Mouse (Mus musculus): Measurements from ENCODE around the gene Mad1l1. TPM values are rescaled to one million over a fixed set of nuclear protein-coding genes. Genes with fewer than 3 reads are reported as not detected.

The Mad1l1 gene
- polyA plus RNA-seq, 1 experiment: 19.7 TPM

GRCm38 (mm10) chr5:140157886-140158627 lies 163.3 kb downstream of the Mad1l1 start:
- whole genome bisulfite sequencing: 75% methylated on average over 1 of the region's 1 CpGs
- DNase-seq (ENCODE audit: low read depth, low spot score): no peak

DNA sequence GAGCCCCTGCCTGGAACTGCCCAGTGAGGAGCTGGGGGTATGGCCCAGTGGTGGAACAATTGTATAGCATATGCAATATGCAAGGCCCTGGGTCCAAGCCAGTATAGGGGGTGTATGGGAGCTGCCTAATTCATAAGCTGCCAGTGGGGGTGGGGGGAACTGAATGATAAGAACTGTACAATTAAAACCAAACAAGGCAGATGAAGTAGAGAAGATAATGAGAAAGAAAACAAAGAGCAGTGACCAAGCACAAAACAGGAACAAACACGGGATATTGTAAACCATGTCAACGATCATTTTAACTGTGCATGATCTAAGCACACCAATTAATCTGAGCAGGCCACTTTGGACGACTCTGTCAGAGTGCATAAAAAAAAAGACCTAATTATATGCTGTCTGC lies 167.2 kb downstream of the Mad1l1 start:
- no peak for DNase-seq (ENCODE audit: low read depth, low spot score)
- 68% methylated on average over 3 of the region's 3 CpGs for WGBS

DNA sequence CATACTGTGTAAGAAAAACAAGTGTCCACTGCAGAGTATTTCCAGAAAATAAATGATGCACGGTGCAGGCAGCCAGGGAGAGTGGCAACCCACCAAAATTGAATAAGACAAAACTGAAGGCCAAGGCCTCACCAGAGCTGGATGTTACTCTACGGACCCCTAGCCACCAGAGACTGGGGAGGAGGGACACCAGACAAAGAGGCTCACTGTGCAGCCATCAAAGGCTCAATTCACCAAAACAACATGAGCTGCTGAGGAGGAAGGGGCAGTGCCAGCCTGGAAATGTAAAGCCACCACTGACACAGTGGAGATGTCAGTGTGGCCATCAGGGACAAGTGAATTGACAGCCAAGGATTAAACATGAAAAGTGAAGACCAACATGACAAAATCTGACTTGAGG lies 169.5 kb downstream of the Mad1l1 start:
- WGBS: 79% methylated on average over 2 of the region's 2 CpGs
- no peak for DNase-seq (ENCODE audit: low read depth, low spot score)

GRCm38 (mm10) chr5:140151180-140151579 lies 170.2 kb downstream of the Mad1l1 start:
- no peak for DNase-seq (ENCODE audit: low read depth, low spot score)
- WGBS: 54% methylated on average over 2 of the region's 2 CpGs

- 98% methylated on average over 2 of the region's 2 CpGs for WGBS
Measured at GRCm38 (mm10) chr5:140150694-140151093, 170.7 kb downstream of the Mad1l1 start.

GRCm38 (mm10) chr5:140150136-140150535 lies 171.2 kb downstream of the Mad1l1 start:
- WGBS: 86% methylated on average over 5 of the region's 5 CpGs
- no peak for DNase-seq (ENCODE audit: low read depth, low spot score)

More at GRCm38 (mm10) chr5:140150694-140151093, 170.7 kb downstream of the Mad1l1 start:
- no peak for DNase-seq (ENCODE audit: low read depth, low spot score)

- no peak for DNase-seq (ENCODE audit: low read depth, low spot score)
- 89% methylated on average over 4 of the region's 4 CpGs for WGBS
Measured at GRCm38 (mm10) chr5:140149298-140149697, 172.1 kb downstream of the Mad1l1 start.

DNA sequence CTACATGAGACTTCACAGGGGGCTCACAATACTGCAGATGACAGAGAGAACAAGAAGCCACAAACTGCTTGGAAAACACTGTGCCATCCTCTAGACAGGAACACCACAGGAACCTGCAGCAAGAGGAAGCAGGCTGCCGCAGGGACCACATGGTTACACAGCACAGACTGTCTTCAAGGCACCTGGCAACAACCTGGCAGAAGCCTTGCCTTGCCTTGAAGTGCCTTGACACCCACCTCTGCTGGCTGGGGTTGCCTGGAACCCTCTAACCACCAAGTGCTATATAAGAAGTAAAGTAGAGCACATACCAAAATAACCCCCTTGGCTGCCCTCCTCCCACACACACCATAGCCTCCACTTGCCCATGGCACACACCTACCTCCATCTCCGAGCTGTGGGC lies 177.8 kb downstream of the Mad1l1 start:
- 92% methylated on average over 2 of the region's 2 CpGs for WGBS
- DNase-seq (ENCODE audit: low read depth, low spot score): no peak

DNA sequence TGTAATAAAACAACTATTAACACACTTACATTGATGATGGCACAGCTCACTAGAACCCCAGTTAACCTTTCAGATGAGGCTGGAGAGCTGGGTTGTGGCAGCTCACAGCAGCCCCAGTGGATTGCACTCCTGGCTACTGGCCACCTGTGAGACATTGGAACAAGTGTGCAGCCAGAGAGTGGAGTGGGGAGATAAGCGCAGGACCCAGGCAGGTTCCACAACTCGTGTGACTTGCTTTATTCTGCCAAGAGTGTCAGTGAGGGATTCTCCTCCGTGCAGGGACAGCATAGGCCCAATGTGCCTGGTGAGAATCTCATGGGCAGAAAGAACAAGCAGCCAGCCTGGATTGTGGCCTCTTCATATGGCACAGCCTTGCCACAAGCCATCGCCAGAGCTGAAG lies 180.0 kb downstream of the Mad1l1 start:
- DNase-seq (ENCODE audit: low read depth, low spot score): no peak
- WGBS: 87% methylated on average over 4 of the region's 4 CpGs

- no peak for DNase-seq (ENCODE audit: low read depth, low spot score)
Measured at GRCm38 (mm10) chr5:140140214-140140613, 181.1 kb downstream of the Mad1l1 start.

- WGBS: 88% methylated on average over 8 of the region's 8 CpGs
- DNase-seq (ENCODE audit: low read depth, low spot score): no peak
Measured at GRCm38 (mm10) chr5:140135734-140136625, 185.4 kb downstream of the Mad1l1 start.

DNA sequence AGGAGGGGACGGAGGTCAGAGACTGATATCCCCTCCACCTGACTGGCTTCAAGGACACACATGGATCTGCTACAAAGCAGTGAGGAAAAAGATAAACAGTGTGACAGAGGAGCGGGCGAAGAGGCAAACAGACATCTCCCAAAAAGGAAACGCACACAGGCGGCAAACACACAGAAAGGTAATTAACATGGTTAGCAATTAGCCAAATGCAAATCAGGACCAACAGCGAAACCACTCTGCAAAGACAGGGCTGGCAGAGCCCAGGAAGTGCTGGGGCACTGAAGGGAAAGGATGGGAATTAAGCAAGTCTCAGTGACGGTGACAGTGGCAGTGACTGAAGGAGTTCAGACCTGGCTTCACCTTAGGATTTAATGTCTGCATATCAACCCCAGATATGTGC lies 187.3 kb downstream of the Mad1l1 start:
- 90% methylated on average over 7 of the region's 7 CpGs for WGBS
- no peak for DNase-seq (ENCODE audit: low read depth, low spot score)

GRCm38 (mm10) chr5:140128414-140128981 lies 192.9 kb downstream of the Mad1l1 start:
- 87% methylated on average over 9 of the region's 9 CpGs for WGBS
- no peak for DNase-seq (ENCODE audit: low read depth, low spot score)

DNA sequence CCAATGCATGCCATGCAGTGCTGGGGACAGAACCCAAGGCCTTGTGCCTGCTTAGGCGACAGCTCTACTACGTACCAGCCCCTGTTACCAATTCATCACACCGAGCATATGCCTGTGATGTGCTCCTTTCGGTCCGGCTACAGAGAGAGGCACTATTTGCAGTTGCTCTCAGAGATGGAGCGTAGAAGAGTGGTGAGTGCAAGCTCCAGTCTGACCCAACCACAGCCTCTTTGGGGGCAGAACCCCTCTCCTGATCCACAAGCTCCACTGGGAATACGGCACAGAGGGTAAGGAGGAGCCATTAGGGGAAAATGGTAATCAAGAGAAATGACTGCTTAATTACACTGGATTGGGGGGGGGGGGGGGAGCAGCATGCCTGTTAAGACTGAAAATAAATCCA lies 193.4 kb downstream of the Mad1l1 start:
- DNase-seq (ENCODE audit: low read depth, low spot score): no peak
- WGBS: 98% methylated on average over 7 of the region's 7 CpGs

DNA sequence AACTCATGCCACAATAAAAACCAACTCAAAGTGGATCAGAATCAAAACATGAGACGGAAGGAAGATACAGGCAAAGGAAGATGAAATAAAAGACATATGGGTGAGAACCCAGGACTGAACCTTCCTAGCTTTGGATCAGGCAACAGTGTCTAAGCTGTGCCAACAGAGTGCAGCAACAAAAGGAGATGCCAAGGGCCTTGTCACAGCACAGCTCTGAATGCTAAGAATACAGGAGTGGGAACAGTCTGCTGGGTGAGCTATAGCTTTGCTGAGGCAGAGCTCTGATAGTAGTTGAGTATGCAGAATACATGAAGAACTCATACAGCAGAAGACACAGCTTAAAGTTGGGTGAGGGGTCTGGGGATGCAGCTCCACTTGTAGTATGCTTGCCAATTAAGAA lies 196.7 kb downstream of the Mad1l1 start:
- DNase-seq (ENCODE audit: low read depth, low spot score): no peak
- WGBS: 92% methylated on average over 1 of the region's 1 CpGs

GRCm38 (mm10) chr5:140123640-140124366 lies 197.5 kb downstream of the Mad1l1 start:
- 59% methylated on average over 4 of the region's 4 CpGs for WGBS

DNA sequence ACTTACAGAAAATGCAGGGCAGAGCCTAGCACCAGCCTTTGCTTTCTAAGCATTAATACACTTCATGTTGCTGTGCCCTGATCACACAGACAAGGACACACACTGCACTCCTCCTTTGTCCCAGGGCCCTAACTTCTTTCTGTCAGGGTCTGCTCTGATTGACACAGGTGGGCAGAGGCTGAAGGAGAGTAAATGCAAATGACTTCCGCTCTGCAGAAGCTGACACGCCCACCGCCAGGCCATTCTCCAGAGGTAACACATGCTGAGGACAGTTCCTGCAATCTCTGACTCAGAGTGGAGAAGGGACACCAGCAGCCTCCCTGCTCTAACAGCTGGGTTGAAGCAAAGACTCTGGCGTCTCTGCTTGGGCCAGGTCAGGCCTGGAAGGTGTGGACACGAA lies 198.2 kb downstream of the Mad1l1 start:
- no peak for DNase-seq (ENCODE audit: low read depth, low spot score)
- 64% methylated on average over 5 of the region's 5 CpGs for WGBS

More at GRCm38 (mm10) chr5:140123640-140124366, 197.5 kb downstream of the Mad1l1 start:
- DNase-seq (ENCODE audit: low read depth, low spot score): no peak

DNA sequence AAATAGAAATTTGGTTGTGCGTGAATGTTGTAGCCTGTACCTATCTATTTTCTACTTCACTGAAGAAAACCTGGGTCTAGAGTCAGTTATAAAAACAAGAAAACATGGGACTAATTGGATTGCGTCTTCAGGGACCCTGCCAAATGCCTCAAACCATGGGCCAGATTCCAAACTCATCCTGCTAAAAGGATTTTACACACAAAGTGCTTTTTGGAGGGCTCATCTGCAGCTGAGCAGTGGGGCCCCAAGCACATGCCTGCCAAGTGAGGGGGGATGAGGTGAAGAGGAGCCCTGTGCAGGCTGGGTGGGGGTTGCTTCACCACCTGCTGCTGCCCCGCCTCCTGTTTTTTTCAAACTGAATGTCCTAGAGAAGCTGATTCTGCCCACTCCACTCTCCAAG lies 199.4 kb downstream of the Mad1l1 start:
- WGBS: 89% methylated on average over 3 of the region's 3 CpGs
- DNase-seq (ENCODE audit: low read depth, low spot score): no peak

GRCm38 (mm10) chr5:140118921-140119320 lies 202.4 kb downstream of the Mad1l1 start:
- DNase-seq (ENCODE audit: low read depth, low spot score): no peak
- WGBS: 96% methylated on average over 3 of the region's 3 CpGs

- no peak for DNase-seq (ENCODE audit: low read depth, low spot score)
Measured at GRCm38 (mm10) chr5:140117968-140118367, 203.4 kb downstream of the Mad1l1 start.

All from large intestine, adult 2 months (tissue).